Mouse (Mus musculus) bone marrow macrophage, adult 2 months (primary cell): Measurements from ENCODE around the gene Pla2g7. TPM values are rescaled to one million over a fixed set of nuclear protein-coding genes. Genes with fewer than 3 reads are reported as not detected.

Source experiments
- H3K27ac ChIP-seq: 2 replicates; pipeline ENCODE4 v1.5.1; 2012; ENCODE audit warnings: low read depth, low read length; ENCODE audit not compliant: insufficient read depth
- H3K4me1 ChIP-seq: 2 replicates; pipeline ENCODE4 v1.6.1; 2012; ENCODE audit warnings: low read length; ENCODE audit not compliant: control insufficient read depth, insufficient read depth
- H3K4me3 ChIP-seq: 2 replicates; pipeline ENCODE4 v1.5.1; 2012; ENCODE audit warnings: mild to moderate bottlenecking, low read length, moderate library complexity; ENCODE audit not compliant: insufficient read depth
- CTCF ChIP-seq: IDR thresholded peaks from 2 replicates; pipeline ENCODE4 v1.5.1; 2012; ENCODE audit warnings: low read depth, mild to moderate bottlenecking, low read length, moderate library complexity
- POLR2A ChIP-seq: IDR thresholded peaks from 2 replicates; pipeline ENCODE4 v1.6.1; 2012; ENCODE audit warnings: mild to moderate bottlenecking, low read depth, low read length, borderline replicate concordance
- polyA plus RNA-seq: library from polyadenylated mRNA; stranded (reverse); fragments of >200 nt; gene quantifications from 2 replicates; pipeline ENCODE4 v1.2.4, GENCODE M21; 2012; ENCODE audit not compliant: missing spikeins, insufficient read depth, insufficient read length

The Pla2g7 gene
- polyA plus RNA-seq, 1 experiment = 945 TPM

- TF ChIP-seq CTCF (no peak), POLR2A (no peak)
- no peak overlapping the region for H3K4me3 ChIP-seq
- H3K27ac ChIP-seq = peak overlapping the region; percentile 83
- peaks cover 46% of the 10 kb centered on the region for H3K4me1 ChIP-seq
Observed at GRCm38 (mm10) chr17:43580456-43580855, 12.6 kb downstream of the Pla2g7 start.

DNA sequence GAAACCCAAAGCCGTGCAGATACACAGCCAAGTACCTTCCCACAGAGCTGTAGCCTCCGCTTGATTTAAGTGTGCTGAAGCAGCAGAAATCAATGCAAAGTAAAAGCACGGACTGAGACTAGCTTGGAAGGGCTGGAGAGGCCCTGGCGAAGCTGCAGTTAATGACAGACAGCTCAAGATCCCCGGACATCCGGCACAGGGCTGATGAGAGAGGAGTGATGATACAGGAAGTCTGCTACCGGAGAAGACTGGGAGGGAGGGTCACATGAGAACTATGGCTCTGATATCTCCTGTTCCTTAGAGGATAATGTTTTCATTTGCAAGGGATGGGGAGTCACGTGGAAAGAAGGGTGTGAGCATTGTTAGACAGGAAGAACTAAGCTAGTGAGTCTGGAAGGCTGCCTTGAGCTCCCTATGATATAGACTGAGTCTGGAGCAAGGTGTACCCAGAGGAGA, 13.1 kb downstream of the Pla2g7 start:
- TF ChIP-seq POLR2A (no peak), CTCF (no peak)
- Histone ChIP-seq H3K4me3 (no peak overlapping the region), H3K4me1 (peaks cover 44% of the 10 kb centered on the region), H3K27ac (peak overlapping the region; percentile 83)

DNA sequence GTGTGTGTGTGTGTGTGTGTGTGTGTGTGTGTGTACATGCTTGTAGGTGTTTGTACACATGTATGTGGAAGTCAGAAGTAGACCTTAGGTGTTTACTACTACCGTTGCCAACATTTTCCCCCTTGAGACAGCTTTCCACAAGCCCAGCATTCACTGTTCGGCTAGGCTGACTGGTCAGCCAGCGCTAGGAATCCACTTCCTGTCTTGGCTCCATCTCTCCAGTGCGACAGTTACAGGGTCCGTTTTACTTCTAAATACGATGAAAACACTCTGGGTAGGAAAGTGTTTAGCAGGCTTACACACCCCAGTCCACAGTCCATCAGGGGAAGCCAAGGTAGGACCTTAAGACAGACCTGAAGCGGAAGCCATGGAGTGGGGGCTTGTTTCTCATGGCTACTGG, 16.9 kb downstream of the Pla2g7 start:
- peaks cover 26% of the 10 kb centered on the region for H3K4me1 ChIP-seq
- no peak overlapping the region for H3K27ac ChIP-seq
- no peak overlapping the region for H3K4me3 ChIP-seq
- TF ChIP-seq POLR2A = no peak
- no peak for TF ChIP-seq CTCF

GRCm38 (mm10) chr17:43587278-43587677, 19.4 kb downstream of the Pla2g7 start:
- Histone ChIP-seq H3K27ac (no peak overlapping the region), H3K4me1 (peaks cover 15% of the 10 kb centered on the region), H3K4me3 (no peak overlapping the region)
- TF ChIP-seq POLR2A (no peak), CTCF (no peak)

GRCm38 (mm10) chr17:43589750-43590149, 21.9 kb downstream of the Pla2g7 start:
- Histone ChIP-seq H3K27ac (no peak overlapping the region), H3K4me3 (no peak overlapping the region), H3K4me1 (peaks cover 12% of the 10 kb centered on the region)
- no peak for TF ChIP-seq POLR2A

GRCm38 (mm10) chr17:43590531-43590930, 22.6 kb downstream of the Pla2g7 start:
- H3K4me3 ChIP-seq = no peak overlapping the region
- H3K4me1 ChIP-seq = peaks cover 12% of the 10 kb centered on the region
- TF ChIP-seq POLR2A (no peak), CTCF (no peak)

GRCm38 (mm10) chr17:43592296-43593291, 24.7 kb downstream of the Pla2g7 start:
- Histone ChIP-seq H3K4me3 (no peak overlapping the region), H3K27ac (no peak overlapping the region), H3K4me1 (peaks cover 12% of the 10 kb centered on the region)
- TF ChIP-seq POLR2A = no peak
- TF ChIP-seq CTCF = no peak

More at GRCm38 (mm10) chr17:43590531-43590930, 22.6 kb downstream of the Pla2g7 start:
- no peak overlapping the region for H3K27ac ChIP-seq

GRCm38 (mm10) chr17:43597742-43598141, 29.8 kb downstream of the Pla2g7 start:
- TF ChIP-seq CTCF (0 out of 2 replicates have a peak, but pooled peaks have one; percentile 22), POLR2A (no peak)
- no peak overlapping the region for H3K4me3 ChIP-seq
- H3K27ac ChIP-seq = no peak overlapping the region
- no peaks in the 10 kb centered on the region for H3K4me1 ChIP-seq

- Histone ChIP-seq H3K4me3 (no peak overlapping the region), H3K27ac (no peak overlapping the region), H3K4me1 (no peaks in the 10 kb centered on the region)
- no peak for TF ChIP-seq CTCF
Observed at GRCm38 (mm10) chr17:43598706-43599105, 30.8 kb downstream of the Pla2g7 start.

- peak; percentile 99 for TF ChIP-seq CTCF
- no peak for TF ChIP-seq POLR2A
- Histone ChIP-seq H3K4me3 (no peak overlapping the region), H3K4me1 (no peaks in the 10 kb centered on the region), H3K27ac (no peak overlapping the region)
Observed at GRCm38 (mm10) chr17:43606704-43607103, 38.8 kb downstream of the Pla2g7 start.

DNA sequence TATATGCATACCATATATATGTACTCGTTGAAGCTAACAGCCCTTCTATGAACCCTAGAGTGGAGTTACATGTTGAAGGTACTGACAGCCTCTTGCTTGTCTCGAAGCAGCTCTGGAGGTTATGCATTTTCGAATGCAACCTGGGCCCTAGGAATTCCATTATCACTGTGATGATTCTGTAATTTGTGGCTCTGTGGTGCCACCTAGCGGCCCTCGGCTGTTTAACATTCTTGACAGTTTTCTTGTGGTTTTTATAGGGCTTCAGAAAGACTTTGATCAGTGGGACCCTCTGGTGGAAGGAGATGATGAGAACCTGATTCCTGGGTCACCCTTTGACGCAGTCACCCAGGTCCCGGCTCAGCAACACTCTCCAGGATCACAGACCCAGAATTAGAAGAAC, 43.7 kb downstream of the Pla2g7 start:
- TF ChIP-seq CTCF (peak; percentile 75), POLR2A (no peak)
- no peak overlapping the region for H3K4me3 ChIP-seq
- H3K27ac ChIP-seq = no peak overlapping the region
- no peaks in the 10 kb centered on the region for H3K4me1 ChIP-seq
